Mouse (Mus musculus): ENCODE data around the gene Arhgap31. TPM values are rescaled to one million over a fixed set of nuclear protein-coding genes. Genes with fewer than 3 reads are reported as not detected.

Gene Arhgap31
- polyA plus RNA-seq, 1 experiment from 2014 or later, result 4.5 TPM

GRCm38 (mm10) chr16:38625811-38626369, 87.2 kb downstream of the Arhgap31 start:
- ATAC-seq, result no peak
- H3K27ac ChIP-seq (ENCODE audit: low read length), result no peak overlapping the region
- H3K9me3 ChIP-seq (ENCODE audit: control insufficient read depth, low read length), result no peaks in the 10 kb centered on the region
- 76% methylated on average over 10 of the region's 10 CpGs for WGBS
- H3K4me1 ChIP-seq (replicated peaks; ENCODE audit: control insufficient read depth, insufficient read depth, low read length), result no peaks in the 10 kb centered on the region
- no peak overlapping the region for H3K9ac ChIP-seq (replicated peaks; ENCODE audit: low read depth, low read length)
- H3K4me2 ChIP-seq (ENCODE audit: low read length), result no peak overlapping the region
- no peaks in the 10 kb centered on the region for H3K36me3 ChIP-seq (ENCODE audit: control insufficient read depth, insufficient read depth)
- no peaks in the 10 kb centered on the region for H3K27me3 ChIP-seq (replicated peaks; ENCODE audit: control insufficient read depth, insufficient read depth, low read length)
- H3K4me3 ChIP-seq (replicated peaks; ENCODE audit: low read length), result no peak overlapping the region

- no peak for ATAC-seq
Measured at GRCm38 (mm10) chr16:38625411-38625810, 87.7 kb downstream of the Arhgap31 start.

GRCm38 (mm10) chr16:38624303-38624702, 88.8 kb downstream of the Arhgap31 start:
- ATAC-seq, result no peak
- WGBS, result 79% methylated on average over 11 of the region's 11 CpGs
- Histone ChIP-seq H3K27me3 (replicated peaks; ENCODE audit: control insufficient read depth, insufficient read depth, low read length) (no peaks in the 10 kb centered on the region), H3K4me1 (replicated peaks; ENCODE audit: control insufficient read depth, insufficient read depth, low read length) (no peaks in the 10 kb centered on the region), H3K27ac (ENCODE audit: low read length) (no peak overlapping the region), H3K36me3 (ENCODE audit: control insufficient read depth, insufficient read depth) (no peaks in the 10 kb centered on the region), H3K4me2 (ENCODE audit: low read length) (no peak overlapping the region), H3K9me3 (ENCODE audit: control insufficient read depth, low read length) (no peaks in the 10 kb centered on the region), H3K4me3 (replicated peaks; ENCODE audit: low read length) (no peak overlapping the region), H3K9ac (replicated peaks; ENCODE audit: low read depth, low read length) (no peak overlapping the region)

More at GRCm38 (mm10) chr16:38625411-38625810, 87.7 kb downstream of the Arhgap31 start:
- Histone ChIP-seq H3K4me2 (ENCODE audit: low read length) (no peak overlapping the region), H3K36me3 (ENCODE audit: control insufficient read depth, insufficient read depth) (no peaks in the 10 kb centered on the region), H3K27ac (ENCODE audit: low read length) (no peak overlapping the region), H3K27me3 (replicated peaks; ENCODE audit: control insufficient read depth, insufficient read depth, low read length) (no peaks in the 10 kb centered on the region), H3K9me3 (ENCODE audit: control insufficient read depth, low read length) (no peaks in the 10 kb centered on the region), H3K4me3 (replicated peaks; ENCODE audit: low read length) (no peak overlapping the region), H3K4me1 (replicated peaks; ENCODE audit: control insufficient read depth, insufficient read depth, low read length) (no peaks in the 10 kb centered on the region), H3K9ac (replicated peaks; ENCODE audit: low read depth, low read length) (no peak overlapping the region)
- 90% methylated on average over 7 of the region's 7 CpGs for WGBS

GRCm38 (mm10) chr16:38622283-38622682, 90.8 kb downstream of the Arhgap31 start:
- whole genome bisulfite sequencing, result 79% methylated on average over 2 of the region's 2 CpGs

GRCm38 (mm10) chr16:38620696-38621450, 92.2 kb downstream of the Arhgap31 start:
- no peak for ATAC-seq
- Histone ChIP-seq H3K27me3 (replicated peaks; ENCODE audit: control insufficient read depth, insufficient read depth, low read length) (no peaks in the 10 kb centered on the region), H3K36me3 (ENCODE audit: control insufficient read depth, insufficient read depth) (no peaks in the 10 kb centered on the region), H3K9ac (replicated peaks; ENCODE audit: low read depth, low read length) (no peak overlapping the region), H3K4me2 (ENCODE audit: low read length) (no peak overlapping the region), H3K4me1 (replicated peaks; ENCODE audit: control insufficient read depth, insufficient read depth, low read length) (no peaks in the 10 kb centered on the region), H3K9me3 (ENCODE audit: control insufficient read depth, low read length) (no peaks in the 10 kb centered on the region), H3K27ac (ENCODE audit: low read length) (no peak overlapping the region), H3K4me3 (replicated peaks; ENCODE audit: low read length) (no peak overlapping the region)
- 94% methylated on average over 16 of the region's 16 CpGs for WGBS

More at GRCm38 (mm10) chr16:38622283-38622682, 90.8 kb downstream of the Arhgap31 start:
- no peaks in the 10 kb centered on the region for H3K27me3 ChIP-seq (replicated peaks; ENCODE audit: control insufficient read depth, insufficient read depth, low read length)
- H3K9ac ChIP-seq (replicated peaks; ENCODE audit: low read depth, low read length), result no peak overlapping the region
- no peak overlapping the region for H3K27ac ChIP-seq (ENCODE audit: low read length)
- no peaks in the 10 kb centered on the region for H3K36me3 ChIP-seq (ENCODE audit: control insufficient read depth, insufficient read depth)
- no peaks in the 10 kb centered on the region for H3K9me3 ChIP-seq (ENCODE audit: control insufficient read depth, low read length)
- H3K4me3 ChIP-seq (replicated peaks; ENCODE audit: low read length), result no peak overlapping the region
- no peak for ATAC-seq
- no peaks in the 10 kb centered on the region for H3K4me1 ChIP-seq (replicated peaks; ENCODE audit: control insufficient read depth, insufficient read depth, low read length)
- H3K4me2 ChIP-seq (ENCODE audit: low read length), result no peak overlapping the region

- H3K4me2 ChIP-seq (ENCODE audit: low read length), result no peak overlapping the region
- no peaks in the 10 kb centered on the region for H3K9me3 ChIP-seq (ENCODE audit: control insufficient read depth, low read length)
- H3K27ac ChIP-seq (ENCODE audit: low read length), result no peak overlapping the region
- no peak overlapping the region for H3K4me3 ChIP-seq (replicated peaks; ENCODE audit: low read length)
- no peaks in the 10 kb centered on the region for H3K4me1 ChIP-seq (replicated peaks; ENCODE audit: control insufficient read depth, insufficient read depth, low read length)
- 20% methylated on average over 6 of the region's 6 CpGs for WGBS
- H3K36me3 ChIP-seq (ENCODE audit: control insufficient read depth, insufficient read depth), result no peaks in the 10 kb centered on the region
- no peaks in the 10 kb centered on the region for H3K27me3 ChIP-seq (replicated peaks; ENCODE audit: control insufficient read depth, insufficient read depth, low read length)
- no peak overlapping the region for H3K9ac ChIP-seq (replicated peaks; ENCODE audit: low read depth, low read length)
- peak; percentile 55 for ATAC-seq
Measured at GRCm38 (mm10) chr16:38619054-38619453, 94.0 kb downstream of the Arhgap31 start.

- Histone ChIP-seq H3K36me3 (ENCODE audit: control insufficient read depth, insufficient read depth) (no peaks in the 10 kb centered on the region), H3K9ac (replicated peaks; ENCODE audit: low read depth, low read length) (no peak overlapping the region), H3K27ac (ENCODE audit: low read length) (no peak overlapping the region), H3K4me3 (replicated peaks; ENCODE audit: low read length) (no peak overlapping the region), H3K4me2 (ENCODE audit: low read length) (no peak overlapping the region), H3K4me1 (replicated peaks; ENCODE audit: control insufficient read depth, insufficient read depth, low read length) (no peaks in the 10 kb centered on the region), H3K27me3 (replicated peaks; ENCODE audit: control insufficient read depth, insufficient read depth, low read length) (no peaks in the 10 kb centered on the region), H3K9me3 (ENCODE audit: control insufficient read depth, low read length) (no peaks in the 10 kb centered on the region)
- WGBS, result 94% methylated on average over 13 of the region's 13 CpGs
- no peak for ATAC-seq
Measured at GRCm38 (mm10) chr16:38617977-38618376, 95.1 kb downstream of the Arhgap31 start.

- Histone ChIP-seq H3K27me3 (replicated peaks; ENCODE audit: control insufficient read depth, insufficient read depth, low read length) (no peaks in the 10 kb centered on the region), H3K36me3 (ENCODE audit: control insufficient read depth, insufficient read depth) (no peaks in the 10 kb centered on the region), H3K4me2 (ENCODE audit: low read length) (no peak overlapping the region), H3K4me3 (replicated peaks; ENCODE audit: low read length) (no peak overlapping the region), H3K4me1 (replicated peaks; ENCODE audit: control insufficient read depth, insufficient read depth, low read length) (no peaks in the 10 kb centered on the region), H3K9me3 (ENCODE audit: control insufficient read depth, low read length) (peaks cover 4% of the 10 kb centered on the region; the same call in 1 of the 2 replicates), H3K9ac (replicated peaks; ENCODE audit: low read depth, low read length) (no peak overlapping the region), H3K27ac (ENCODE audit: low read length) (no peak overlapping the region)
- no peak for ATAC-seq
- 93% methylated on average over 6 of the region's 6 CpGs for WGBS
Measured at GRCm38 (mm10) chr16:38613646-38614045, 99.4 kb downstream of the Arhgap31 start.

GRCm38 (mm10) chr16:38612646-38613045, 100.4 kb downstream of the Arhgap31 start:
- no peaks in the 10 kb centered on the region for H3K4me1 ChIP-seq (replicated peaks; ENCODE audit: control insufficient read depth, insufficient read depth, low read length)
- no peak for ATAC-seq
- no peak overlapping the region for H3K27ac ChIP-seq (ENCODE audit: low read length)
- no peak overlapping the region for H3K9ac ChIP-seq (replicated peaks; ENCODE audit: low read depth, low read length)
- no peaks in the 10 kb centered on the region for H3K27me3 ChIP-seq (replicated peaks; ENCODE audit: control insufficient read depth, insufficient read depth, low read length)
- H3K36me3 ChIP-seq (ENCODE audit: control insufficient read depth, insufficient read depth), result no peaks in the 10 kb centered on the region
- H3K4me2 ChIP-seq (ENCODE audit: low read length), result no peak overlapping the region
- no peak overlapping the region for H3K4me3 ChIP-seq (replicated peaks; ENCODE audit: low read length)
- WGBS, result 76% methylated on average over 5 of the region's 5 CpGs
- peaks cover 4% of the 10 kb centered on the region; the same call in 1 of the 2 replicates for H3K9me3 ChIP-seq (ENCODE audit: control insufficient read depth, low read length)

Data from forebrain, embryonic 16.5 days (tissue).